Mouse (Mus musculus) hindbrain, embryonic 10.5 days (tissue): ENCODE measurements around the gene 1700061G19Rik. TPM values are rescaled to one million over a fixed set of nuclear protein-coding genes. Genes with fewer than 3 reads are reported as not detected.

Experiments used
- DNase-seq: peaks from one replicate; pipeline ENCODE4 v3.0.0-alpha.2; 2017; ENCODE audit warnings: low spot score
- H3K27ac ChIP-seq: fragments of 300-500 bp; sonication (generic); 2 replicates; pipeline ENCODE4 v1.5.1; 2016; ENCODE audit warnings: mild to moderate bottlenecking, moderate library complexity
- H3K27me3 ChIP-seq: fragments of 300-500 bp; sonication (generic); 2 replicates; pipeline ENCODE4 v1.6.1; 2016; ENCODE audit warnings: mild to moderate bottlenecking; ENCODE audit not compliant: poor library complexity, insufficient read depth, severe bottlenecking
- H3K36me3 ChIP-seq: fragments of 300-500 bp; sonication (generic); 2 replicates; pipeline ENCODE4 v1.6.1; 2016; ENCODE audit warnings: mild to moderate bottlenecking, moderate library complexity
- H3K4me1 ChIP-seq: fragments of 300-500 bp; sonication (generic); replicated peaks from 2 replicates; pipeline ENCODE4 v1.6.1; 2016; ENCODE audit warnings: mild to moderate bottlenecking
- H3K4me3 ChIP-seq: fragments of 300-500 bp; sonication (generic); 2 replicates; pipeline ENCODE4 v1.5.1; 2016; ENCODE audit warnings: mild to moderate bottlenecking, moderate library complexity
- H3K9me3 ChIP-seq: fragments of 300-500 bp; sonication (generic); 2 replicates; pipeline ENCODE4 v1.6.1; 2016; ENCODE audit warnings: mild to moderate bottlenecking, moderate library complexity
- WGBS: fragments of 180-500 bp; shearing (Covaris S2); methylation state at CpG from one replicate; pipeline ENCODE4 v1.1.7; 2016; 5-methylcytosine and 5-hydroxymethylcytosine counted together
- polyA plus RNA-seq: library from polyadenylated mRNA; unstranded; fragments of >200 nt; fragmentation: Nextera tagmentation; extraction: Ambion mirVana; gene quantifications from 2 replicates; pipeline ENCODE4 v1.2.1, GENCODE M21; 2016

1700061G19Rik gene
- polyA plus RNA-seq, 1 experiment from 2014 or later, result 0.63 TPM

GRCm38 (mm10) chr17:56848785-56849184, 26.5 kb upstream of the 1700061G19Rik start:
- no peak overlapping the region for H3K27ac ChIP-seq
- no peaks in the 10 kb centered on the region for H3K36me3 ChIP-seq
- H3K27me3 ChIP-seq, result no peaks in the 10 kb centered on the region
- no peak overlapping the region for H3K4me3 ChIP-seq
- WGBS, result 83% methylated on average over 5 of the region's 5 CpGs
- no peak for DNase-seq
- H3K4me1 ChIP-seq, result 0 out of 2 replicates have a peak, but pooled peaks cover 10% of the 10 kb centered on the region
- no peaks in the 10 kb centered on the region for H3K9me3 ChIP-seq

DNA sequence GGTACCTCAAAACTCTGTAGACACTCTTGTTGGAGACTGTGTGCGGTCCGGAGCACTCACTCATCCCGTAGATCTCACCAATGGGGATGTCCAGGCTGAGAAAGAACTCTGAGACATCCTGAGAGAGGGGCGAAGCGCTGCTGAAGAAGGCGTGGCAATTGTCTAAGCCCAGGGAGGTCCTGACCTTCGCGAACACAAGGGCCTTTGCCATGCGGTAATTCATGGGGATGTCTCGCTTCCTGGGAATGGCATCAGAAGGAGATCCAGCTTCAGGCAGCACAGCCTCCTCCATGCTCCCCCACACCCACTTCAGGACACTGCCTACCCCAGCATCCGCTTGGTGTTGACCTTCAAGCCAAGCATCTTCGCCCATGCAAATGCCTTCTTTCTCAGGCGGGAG, 25.6 kb upstream of the 1700061G19Rik start:
- no peaks in the 10 kb centered on the region for H3K27me3 ChIP-seq
- 0 out of 2 replicates have a peak, but pooled peaks cover 10% of the 10 kb centered on the region for H3K4me1 ChIP-seq
- no peaks in the 10 kb centered on the region for H3K9me3 ChIP-seq
- no peak for DNase-seq
- H3K4me3 ChIP-seq, result no peak overlapping the region
- WGBS, result 85% methylated on average over 13 of the region's 13 CpGs
- no peaks in the 10 kb centered on the region for H3K36me3 ChIP-seq
- no peak overlapping the region for H3K27ac ChIP-seq

- no peaks in the 10 kb centered on the region for H3K27me3 ChIP-seq
- H3K36me3 ChIP-seq, result no peaks in the 10 kb centered on the region
- H3K9me3 ChIP-seq, result no peaks in the 10 kb centered on the region
- H3K4me3 ChIP-seq, result no peak overlapping the region
- DNase-seq, result no peak
- H3K27ac ChIP-seq, result no peak overlapping the region
- H3K4me1 ChIP-seq, result 0 out of 2 replicates have a peak, but pooled peaks cover 10% of the 10 kb centered on the region
- WGBS, result 80% methylated on average over 3 of the region's 3 CpGs
Measured at GRCm38 (mm10) chr17:56851167-56851566, 24.1 kb upstream of the 1700061G19Rik start.

- H3K27ac ChIP-seq, result no peak overlapping the region
- no peak overlapping the region for H3K4me3 ChIP-seq
- WGBS, result 86% methylated on average over 3 of the region's 3 CpGs
- no peak for DNase-seq
- H3K4me1 ChIP-seq, result no peaks in the 10 kb centered on the region
- no peaks in the 10 kb centered on the region for H3K36me3 ChIP-seq
- H3K27me3 ChIP-seq, result no peaks in the 10 kb centered on the region
- no peaks in the 10 kb centered on the region for H3K9me3 ChIP-seq
Measured at GRCm38 (mm10) chr17:56855421-56855820, 19.9 kb upstream of the 1700061G19Rik start.

GRCm38 (mm10) chr17:56858216-56858615, 17.1 kb upstream of the 1700061G19Rik start:
- 50% methylated on average over 4 of the region's 4 CpGs for WGBS
- Histone ChIP-seq H3K4me1 (0 out of 2 replicates have a peak, but pooled peaks cover 6% of the 10 kb centered on the region), H3K27ac (no peak overlapping the region), H3K27me3 (no peaks in the 10 kb centered on the region), H3K4me3 (no peak overlapping the region), H3K9me3 (no peaks in the 10 kb centered on the region), H3K36me3 (no peaks in the 10 kb centered on the region)
- peak; percentile 68 for DNase-seq

DNA sequence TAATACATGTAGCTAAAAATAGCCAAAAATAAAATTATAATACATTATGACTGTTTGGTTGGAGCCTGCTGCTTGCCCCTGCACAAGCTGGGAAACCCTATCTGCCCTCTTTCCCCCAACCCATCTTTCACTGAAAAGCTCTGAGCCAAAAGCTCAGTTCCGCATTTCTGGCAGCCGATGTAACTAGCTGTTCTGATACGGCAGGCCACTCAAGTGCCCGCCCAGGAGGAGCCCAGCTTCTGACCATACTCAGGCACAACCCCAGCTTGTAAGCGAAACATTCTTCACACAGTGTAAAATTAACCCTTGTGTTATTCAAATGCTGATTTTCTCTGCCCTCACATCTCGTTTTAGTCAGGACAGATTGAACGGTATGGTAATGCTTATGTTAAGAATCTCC, 16.4 kb upstream of the 1700061G19Rik start:
- H3K4me3 ChIP-seq, result no peak overlapping the region
- no peaks in the 10 kb centered on the region for H3K9me3 ChIP-seq
- 76% methylated on average over 7 of the region's 7 CpGs for WGBS
- no peak for DNase-seq
- 0 out of 2 replicates have a peak, but pooled peaks cover 6% of the 10 kb centered on the region for H3K4me1 ChIP-seq
- no peaks in the 10 kb centered on the region for H3K27me3 ChIP-seq
- H3K36me3 ChIP-seq, result no peaks in the 10 kb centered on the region
- H3K27ac ChIP-seq, result no peak overlapping the region

DNA sequence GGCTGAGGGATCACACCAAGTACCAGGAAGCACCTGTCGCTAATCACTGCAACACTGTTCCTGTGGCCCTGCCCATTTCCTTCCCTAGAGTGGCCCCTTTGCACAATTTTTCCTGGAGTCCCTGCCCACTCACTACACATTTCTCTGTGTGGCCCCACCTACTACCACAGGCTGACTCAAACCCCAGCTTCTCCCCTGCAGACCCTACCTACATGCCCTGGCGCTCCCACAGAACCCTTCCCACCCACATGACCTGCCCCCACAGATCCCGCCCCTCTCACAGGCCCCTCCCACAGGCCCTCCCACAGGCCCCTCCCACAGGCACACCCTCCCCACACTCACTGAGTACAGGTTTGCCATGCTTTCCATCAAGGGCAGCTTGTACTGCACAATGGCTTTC, 14.1 kb upstream of the 1700061G19Rik start:
- WGBS, result 62% methylated on average over 3 of the region's 3 CpGs
- DNase-seq, result no peak
- no peak overlapping the region for H3K27ac ChIP-seq
- 0 out of 2 replicates have a peak, but pooled peaks cover 6% of the 10 kb centered on the region for H3K4me1 ChIP-seq
- no peak overlapping the region for H3K4me3 ChIP-seq
- H3K9me3 ChIP-seq, result 0 out of 2 replicates have a peak, but pooled peaks cover 2% of the 10 kb centered on the region
- no peaks in the 10 kb centered on the region for H3K27me3 ChIP-seq
- H3K36me3 ChIP-seq, result no peaks in the 10 kb centered on the region

- H3K4me3 ChIP-seq, result no peak overlapping the region
- no peak for DNase-seq
- 68% methylated on average over 7 of the region's 7 CpGs for WGBS
- 0 out of 2 replicates have a peak, but pooled peaks cover 6% of the 10 kb centered on the region for H3K4me1 ChIP-seq
- H3K36me3 ChIP-seq, result no peaks in the 10 kb centered on the region
- H3K9me3 ChIP-seq, result peaks cover 21% of the 10 kb centered on the region
- no peak overlapping the region for H3K27ac ChIP-seq
- no peaks in the 10 kb centered on the region for H3K27me3 ChIP-seq
Measured at GRCm38 (mm10) chr17:56866071-56866470, 9.2 kb upstream of the 1700061G19Rik start.

- Histone ChIP-seq H3K9me3 (peaks cover 21% of the 10 kb centered on the region), H3K27me3 (no peaks in the 10 kb centered on the region), H3K4me3 (no peak overlapping the region), H3K36me3 (no peaks in the 10 kb centered on the region), H3K27ac (no peak overlapping the region), H3K4me1 (no peaks in the 10 kb centered on the region)
- no peak for DNase-seq
- WGBS, result 65% methylated on average over 9 of the region's 9 CpGs
Measured at GRCm38 (mm10) chr17:56869481-56869977, 5.7 kb upstream of the 1700061G19Rik start.

- Histone ChIP-seq H3K4me3 (no peak overlapping the region), H3K27ac (no peak overlapping the region), H3K36me3 (no peaks in the 10 kb centered on the region), H3K9me3 (peaks cover 21% of the 10 kb centered on the region), H3K27me3 (no peaks in the 10 kb centered on the region), H3K4me1 (no peaks in the 10 kb centered on the region)
- 68% methylated on average over 15 of the region's 15 CpGs for WGBS
- no peak for DNase-seq
Measured at GRCm38 (mm10) chr17:56870287-56870953, 4.9 kb upstream of the 1700061G19Rik start.

GRCm38 (mm10) chr17:56871767-56872166, 3.5 kb upstream of the 1700061G19Rik start:
- Histone ChIP-seq H3K4me1 (no peaks in the 10 kb centered on the region), H3K4me3 (no peak overlapping the region), H3K9me3 (peaks cover 13% of the 10 kb centered on the region), H3K27me3 (no peaks in the 10 kb centered on the region), H3K27ac (no peak overlapping the region), H3K36me3 (no peaks in the 10 kb centered on the region)
- 65% methylated on average over 8 of the region's 8 CpGs for WGBS
- DNase-seq, result no peak

GRCm38 (mm10) chr17:56872512-56872911, 2.8 kb upstream of the 1700061G19Rik start:
- Histone ChIP-seq H3K36me3 (no peaks in the 10 kb centered on the region), H3K27ac (no peak overlapping the region), H3K9me3 (0 out of 2 replicates have a peak, but pooled peaks cover 6% of the 10 kb centered on the region), H3K4me1 (no peaks in the 10 kb centered on the region), H3K27me3 (no peaks in the 10 kb centered on the region), H3K4me3 (no peak overlapping the region)
- DNase-seq, result no peak
- WGBS, result 78% methylated on average over 7 of the region's 7 CpGs

DNA sequence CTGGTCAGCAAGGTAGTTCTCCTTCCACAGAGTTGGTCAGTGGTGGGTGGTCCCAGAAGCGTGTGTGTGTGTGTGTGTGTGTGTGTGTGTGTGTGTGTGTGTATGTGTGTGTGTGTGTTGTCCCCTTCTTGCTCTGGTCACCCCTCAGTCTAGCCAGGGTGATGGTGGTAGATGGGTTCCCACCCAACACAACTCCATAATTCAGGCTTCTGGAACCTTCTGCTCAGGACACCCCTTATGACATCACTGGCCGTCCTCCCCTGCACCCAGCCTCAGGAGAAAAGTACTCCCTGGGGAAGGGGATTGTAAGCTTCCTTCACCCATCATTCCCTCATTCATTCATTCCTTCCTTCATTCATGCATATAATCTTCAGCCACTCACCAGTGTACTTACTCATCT, 1.0 kb upstream of the 1700061G19Rik start, which contains the start of gene Acsbg2:
Gene Acsbg2, minus strand, starts transcription at position 211 of the 400 bp plus-strand sequence.
- Histone ChIP-seq H3K4me1 (no peaks in the 10 kb centered on the region), H3K9me3 (no peaks in the 10 kb centered on the region), H3K4me3 (no peak within 1 kb of the TSS), H3K36me3 (no peaks in the 10 kb centered on the region), H3K27ac (no peak within 1 kb of the TSS), H3K27me3 (no peaks in the 10 kb centered on the region)
- 85% methylated on average over 2 of the region's 2 CpGs for WGBS
- DNase-seq, result no peak
